ENCODE assay signal across 8 mouse cellular contexts in genomic region chr9:86570946-86571345, GRCm38 (mm10). TPM values are rescaled to one million over a fixed set of nuclear protein-coding genes. Genes with fewer than 3 reads are reported as not detected.
DNase-seq lines count a peak whose midpoint lies in the region; ATAC-seq and TF ChIP-seq lines count a peak whose summit lies in the region.

No protein-coding gene starts in this region.

- no peaks in the 10 kb centered on the region for H3K27me3 ChIP-seq in heart, embryonic 12.5 days (replicated peaks)
- H3K27me3 ChIP-seq in hindbrain, postnatal 0 days (ENCODE audit: insufficient read depth, low read length): no peaks in the 10 kb centered on the region
- H3K27me3 ChIP-seq in midbrain, embryonic 16.5 days (ENCODE audit: control insufficient read depth, insufficient read depth, low read depth, low read length): no peaks in the 10 kb centered on the region

- no peak overlapping the region for H3K27ac ChIP-seq in heart, embryonic 12.5 days (ENCODE audit: poor library complexity, severe bottlenecking)
- no peak overlapping the region for H3K27ac ChIP-seq in bone marrow, adult 2 months (ENCODE audit: control insufficient read depth, insufficient read depth, low read depth, low read length, poor library complexity)
- H3K27ac ChIP-seq in hindbrain, postnatal 0 days: no peak overlapping the region
- no peak overlapping the region for H3K27ac ChIP-seq in midbrain, embryonic 16.5 days (ENCODE audit: low read length)

- H3K4me1 ChIP-seq in heart, embryonic 12.5 days (replicated peaks): peaks cover 17% of the 10 kb centered on the region
- H3K4me1 ChIP-seq in bone marrow, adult 2 months (ENCODE audit: control insufficient read depth, insufficient read depth, low read length): peaks cover 1% of the 10 kb centered on the region; the same call in 1 of the 2 replicates
- peaks cover 7% of the 10 kb centered on the region for H3K4me1 ChIP-seq in hindbrain, postnatal 0 days (ENCODE audit: insufficient read depth, low read length)
- peaks cover 15% of the 10 kb centered on the region for H3K4me1 ChIP-seq in midbrain, embryonic 16.5 days (ENCODE audit: control insufficient read depth, insufficient read depth, low read length)

- H3K9me3 ChIP-seq in heart, embryonic 12.5 days (replicated peaks): no peaks in the 10 kb centered on the region
- no peaks in the 10 kb centered on the region for H3K9me3 ChIP-seq in hindbrain, postnatal 0 days (ENCODE audit: low read length)
- H3K9me3 ChIP-seq in midbrain, embryonic 16.5 days (replicated peaks; ENCODE audit: control insufficient read depth, low read length, poor library complexity, severe bottlenecking): no peaks in the 10 kb centered on the region

- no peak for TF ChIP-seq CTCF in bone marrow, adult 2 months (IDR thresholded peaks at IDR 0.05; ENCODE audit: control insufficient read depth, insufficient read depth, low read length)
- TF ChIP-seq CTCF in hindbrain, postnatal 0 days (IDR thresholded peaks at IDR 0.05; ENCODE audit: low read depth): peak; percentile 24; the same call in 1 of the 2 replicates

- peaks cover 30% of the 10 kb centered on the region for H3K36me3 ChIP-seq in heart, embryonic 12.5 days
- peaks cover 7% of the 10 kb centered on the region; the same call in 1 of the 2 replicates for H3K36me3 ChIP-seq in hindbrain, postnatal 0 days (ENCODE audit: insufficient read depth, low read length)
- H3K36me3 ChIP-seq in midbrain, embryonic 16.5 days (ENCODE audit: control insufficient read depth, insufficient read depth, low read length): 0 out of 2 replicates have a peak, but pooled peaks cover 2% of the 10 kb centered on the region

- TF ChIP-seq POLR2A in bone marrow, adult 2 months (IDR thresholded peaks at IDR 0.05; ENCODE audit: borderline replicate concordance, control insufficient read depth, low read depth, low read length): no peak

- WGBS in heart, embryonic 12.5 days: 15% methylated on average over 8 of the region's 8 CpGs
- 20% methylated on average over 8 of the region's 8 CpGs for WGBS in bone marrow, adult 2 months
- WGBS in hindbrain, postnatal 0 days: 23% methylated on average over 8 of the region's 8 CpGs
- 28% methylated on average over 8 of the region's 8 CpGs for WGBS in midbrain, embryonic 16.5 days

- H3K4me2 ChIP-seq in heart, embryonic 12.5 days: peak overlapping the region; percentile 94
- peak overlapping the region; percentile 99 for H3K4me2 ChIP-seq in hindbrain, postnatal 0 days (ENCODE audit: low read depth, low read length)
- H3K4me2 ChIP-seq in midbrain, embryonic 16.5 days (ENCODE audit: low read length): peak overlapping the region; percentile 85

- H3K4me3 ChIP-seq in heart, embryonic 12.5 days: peak overlapping the region; percentile 79
- peak overlapping the region; percentile 10 for H3K4me3 ChIP-seq in bone marrow, adult 2 months (replicated peaks; ENCODE audit: control insufficient read depth, low read depth, low read length)
- peak overlapping the region; percentile 73 for H3K4me3 ChIP-seq in hindbrain, postnatal 0 days (ENCODE audit: low read length)
- H3K4me3 ChIP-seq in midbrain, embryonic 16.5 days (ENCODE audit: low read depth, low read length): peak overlapping the region; percentile 68

- peak overlapping the region; percentile 48 for H3K9ac ChIP-seq in heart, embryonic 12.5 days
- peak overlapping the region; percentile 70; the same call in 1 of the 2 replicates for H3K9ac ChIP-seq in hindbrain, postnatal 0 days (replicated peaks; ENCODE audit: low read length)
- H3K9ac ChIP-seq in midbrain, embryonic 16.5 days (ENCODE audit: low read depth, low read length): 0 out of 2 replicates have a peak overlapping the region, but pooled peaks have one; percentile 54

- ATAC-seq in heart, embryonic 12.5 days (ENCODE audit: insufficient number of reproducible peaks, low FRiP score): no peak
- no peak for ATAC-seq in hindbrain, postnatal 0 days
- ATAC-seq in midbrain, embryonic 16.5 days: no peak

- DNase-seq in heart, adult 8-10 months (ENCODE audit: low spot score): no peak
- DNase-seq in hindbrain, postnatal 0 days (ENCODE audit: low spot score): no peak
- DNase-seq in left cerebral cortex, adult 9 months (ENCODE audit: low spot score in 2 of 2): no peak
- no peak for DNase-seq in urinary bladder, postnatal 25 days (ENCODE audit: low spot score)
- no peak for DNase-seq in cerebellum, adult 11 months

RNA-seq across cellular contexts. Expression of gene Pgm3, which starts 0.7 kb away (rescaled TPM):
- 25.2 and 25.7 TPM in 2 replicates for polyA plus RNA-seq in heart, embryonic 12.5 days (2016; fragmentation: Nextera tagmentation; extraction: Ambion mirVana)
- total RNA-seq in heart, adult 8-10 months (2022): 1 to 10 TPM; 5.9 to 8.5 (median 7.0) TPM
- 0.95 and 13.4 TPM in 2 replicates for polyA plus RNA-seq in bone marrow, adult 2 months (2011; ENCODE audit: insufficient read depth, insufficient read length, low replicate concordance, missing spikeins)
- 12.4 and 15.1 TPM in 2 replicates for total RNA-seq in hindbrain, postnatal 0 days (2014; rRNA removed)
- 28.9 and 30.0 TPM in 2 replicates for polyA plus RNA-seq in hindbrain, postnatal 0 days (2015; fragmentation: Nextera tagmentation; extraction: Ambion mirVana)
- 32.8 and 36.7 TPM in 2 replicates for polyA plus RNA-seq in midbrain, embryonic 16.5 days (2015; fragmentation: Nextera tagmentation; extraction: Ambion mirVana)

RNA-seq across cellular contexts. Expression of gene Rwdd2a, which starts 0.8 kb away (rescaled TPM):
- polyA plus RNA-seq in heart, embryonic 12.5 days (2016; fragmentation: Nextera tagmentation; extraction: Ambion mirVana): 4.0 and 4.4 TPM in 2 replicates
- total RNA-seq in heart, adult 8-10 months (2022): under 1 TPM; 0.57 to 0.97 (median 0.64) TPM
- not detected in 2 replicates for polyA plus RNA-seq in bone marrow, adult 2 months (2011; ENCODE audit: insufficient read depth, insufficient read length, low replicate concordance, missing spikeins)
- total RNA-seq in hindbrain, postnatal 0 days (2014; rRNA removed): 35.4 and 41.3 TPM in 2 replicates
- polyA plus RNA-seq in hindbrain, postnatal 0 days (2015; fragmentation: Nextera tagmentation; extraction: Ambion mirVana): 79.2 and 82.4 TPM in 2 replicates
- polyA plus RNA-seq in midbrain, embryonic 16.5 days (2015; fragmentation: Nextera tagmentation; extraction: Ambion mirVana): 22.3 and 30.9 TPM in 2 replicates

Comparison
In these comparisons a context has a peak if more than half of its experiments do, and no peak if none do; other contexts are left out.
1. H3K4me3 ChIP-seq: peak in every context shown above with its lines; median percentile 79 in heart, embryonic 12.5 days; 73 in hindbrain, postnatal 0 days; 68 in midbrain, embryonic 16.5 days; 10 in bone marrow, adult 2 months.